Mouse (Mus musculus): ENCODE measurements around the gene Ush1c.

DNA sequence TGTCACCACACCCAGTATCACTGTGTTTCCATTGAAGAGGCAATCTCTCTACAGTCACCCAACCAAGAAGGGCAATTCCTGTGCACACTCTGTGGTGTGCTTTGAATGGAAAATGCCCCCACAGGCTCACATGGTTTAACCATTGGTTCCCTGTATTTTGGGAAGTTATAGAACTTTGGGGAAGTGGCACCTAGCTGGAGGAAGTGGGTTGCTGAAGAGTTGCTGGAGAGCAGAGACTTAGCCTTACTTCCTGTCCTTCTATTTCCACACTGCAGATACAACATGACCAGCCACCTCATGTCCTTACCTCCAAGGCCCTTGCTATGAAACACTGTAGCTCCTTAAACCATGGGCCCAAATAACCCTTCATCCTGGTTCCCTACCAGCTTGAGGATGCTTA lies 54.1 kb downstream of the Ush1c start:
- TF ChIP-seq CTCF (IDR thresholded peaks at IDR 0.05; ENCODE audit: low read depth, low read length) (no peak), POLR2A (IDR thresholded peaks at IDR 0.05; ENCODE audit: borderline replicate concordance, low read depth, low read length) (no peak)
